Mouse (Mus musculus): ENCODE measurements around the gene Pum1. TPM values are rescaled to one million over a fixed set of nuclear protein-coding genes. Genes with fewer than 3 reads are reported as not detected.

Pum1 gene
- polyA plus RNA-seq, 1 experiment from 2014 or later = 86.3 TPM

- Histone ChIP-seq H3K36me3 (peaks cover 26% of the 10 kb centered on the region), H3K4me3 (no peak overlapping the region), H3K4me1 (replicated peaks) (peaks cover 33% of the 10 kb centered on the region)
These were observed 43.3 kb downstream of the Pum1 start for GRCm38 (mm10) chr4:130706215-130707000.

GRCm38 (mm10) chr4:130711353-130711848 lies 48.3 kb downstream of the Pum1 start:
- H3K4me3 ChIP-seq = no peak overlapping the region
- peaks cover 65% of the 10 kb centered on the region for H3K4me1 ChIP-seq (replicated peaks)
- H3K27me3 ChIP-seq = no peaks in the 10 kb centered on the region
- ATAC-seq (ENCODE audit: low read depth) = 0 out of 2 replicates have a peak, but pooled peaks have one; percentile 19
- H3K9ac ChIP-seq = no peak overlapping the region
- no peaks in the 10 kb centered on the region for H3K9me3 ChIP-seq
- H3K4me2 ChIP-seq = no peak overlapping the region
- H3K36me3 ChIP-seq = no peaks in the 10 kb centered on the region
- H3K27ac ChIP-seq (replicated peaks) = no peak overlapping the region
- WGBS = 48% methylated on average over 5 of the region's 5 CpGs

More at GRCm38 (mm10) chr4:130706215-130707000, 43.3 kb downstream of the Pum1 start:
- Histone ChIP-seq H3K9ac (no peak overlapping the region), H3K4me2 (no peak overlapping the region), H3K27me3 (no peaks in the 10 kb centered on the region), H3K27ac (replicated peaks) (no peak overlapping the region), H3K9me3 (no peaks in the 10 kb centered on the region)
- no peak for ATAC-seq (ENCODE audit: low read depth)
- whole genome bisulfite sequencing = 89% methylated on average over 3 of the region's 3 CpGs

- no peak for ATAC-seq (ENCODE audit: low read depth)
- Histone ChIP-seq H3K4me1 (replicated peaks) (peaks cover 73% of the 10 kb centered on the region), H3K4me3 (no peak overlapping the region), H3K9me3 (no peaks in the 10 kb centered on the region), H3K36me3 (no peaks in the 10 kb centered on the region), H3K4me2 (no peak overlapping the region), H3K9ac (no peak overlapping the region), H3K27me3 (no peaks in the 10 kb centered on the region), H3K27ac (replicated peaks) (no peak overlapping the region)
- 84% methylated on average over 3 of the region's 3 CpGs for WGBS
These were observed 49.2 kb downstream of the Pum1 start for GRCm38 (mm10) chr4:130712341-130712740.

GRCm38 (mm10) chr4:130713430-130713829 lies 50.3 kb downstream of the Pum1 start:
- H3K4me1 ChIP-seq (replicated peaks) = peaks cover 73% of the 10 kb centered on the region
- no peak for ATAC-seq (ENCODE audit: low read depth)

GRCm38 (mm10) chr4:130715126-130715525 lies 52.0 kb downstream of the Pum1 start:
- H3K4me3 ChIP-seq = no peak overlapping the region
- no peak for ATAC-seq (ENCODE audit: low read depth)
- H3K4me1 ChIP-seq (replicated peaks) = peaks cover 76% of the 10 kb centered on the region

More at GRCm38 (mm10) chr4:130713430-130713829, 50.3 kb downstream of the Pum1 start:
- no peaks in the 10 kb centered on the region for H3K27me3 ChIP-seq
- 89% methylated on average over 5 of the region's 5 CpGs for WGBS
- no peaks in the 10 kb centered on the region for H3K9me3 ChIP-seq
- no peak overlapping the region for H3K4me3 ChIP-seq
- no peak overlapping the region for H3K4me2 ChIP-seq
- H3K27ac ChIP-seq (replicated peaks) = no peak overlapping the region
- H3K36me3 ChIP-seq = no peaks in the 10 kb centered on the region
- no peak overlapping the region for H3K9ac ChIP-seq

GRCm38 (mm10) chr4:130715623-130716022 lies 52.5 kb downstream of the Pum1 start:
- H3K27ac ChIP-seq (replicated peaks) = no peak overlapping the region
- H3K9me3 ChIP-seq = no peaks in the 10 kb centered on the region
- peaks cover 13% of the 10 kb centered on the region; the same call in 1 of the 2 replicates for H3K36me3 ChIP-seq
- peaks cover 79% of the 10 kb centered on the region for H3K4me1 ChIP-seq (replicated peaks)
- no peaks in the 10 kb centered on the region for H3K27me3 ChIP-seq
- H3K4me2 ChIP-seq = no peak overlapping the region
- H3K4me3 ChIP-seq = no peak overlapping the region
- H3K9ac ChIP-seq = no peak overlapping the region
- no peak for ATAC-seq (ENCODE audit: low read depth)

More at GRCm38 (mm10) chr4:130715126-130715525, 52.0 kb downstream of the Pum1 start:
- H3K9me3 ChIP-seq = no peaks in the 10 kb centered on the region
- H3K27me3 ChIP-seq = no peaks in the 10 kb centered on the region
- H3K4me2 ChIP-seq = no peak overlapping the region
- H3K9ac ChIP-seq = no peak overlapping the region
- H3K36me3 ChIP-seq = peaks cover 10% of the 10 kb centered on the region; the same call in 1 of the 2 replicates
- no peak overlapping the region for H3K27ac ChIP-seq (replicated peaks)

- ATAC-seq (ENCODE audit: low read depth) = no peak
These were observed 56.2 kb downstream of the Pum1 start for GRCm38 (mm10) chr4:130719348-130719747.

GRCm38 (mm10) chr4:130722607-130723006 lies 59.5 kb downstream of the Pum1 start:
- Histone ChIP-seq H3K4me2 (no peak overlapping the region), H3K36me3 (peaks cover 17% of the 10 kb centered on the region; the same call in 1 of the 2 replicates), H3K9me3 (no peaks in the 10 kb centered on the region), H3K9ac (no peak overlapping the region), H3K27me3 (no peaks in the 10 kb centered on the region), H3K27ac (replicated peaks) (no peak overlapping the region), H3K4me3 (no peak overlapping the region), H3K4me1 (replicated peaks) (peaks cover 84% of the 10 kb centered on the region)
- WGBS = 17% methylated on average over 1 of the region's 1 CpGs
- no peak for ATAC-seq (ENCODE audit: low read depth)

More at GRCm38 (mm10) chr4:130719348-130719747, 56.2 kb downstream of the Pum1 start:
- Histone ChIP-seq H3K4me1 (replicated peaks) (peaks cover 87% of the 10 kb centered on the region), H3K27ac (replicated peaks) (no peak overlapping the region), H3K27me3 (no peaks in the 10 kb centered on the region), H3K9ac (no peak overlapping the region), H3K9me3 (no peaks in the 10 kb centered on the region), H3K4me2 (no peak overlapping the region), H3K36me3 (peaks cover 17% of the 10 kb centered on the region; the same call in 1 of the 2 replicates), H3K4me3 (no peak overlapping the region)
- 49% methylated on average over 4 of the region's 4 CpGs for WGBS

- 28% methylated on average over 3 of the region's 3 CpGs for WGBS
- peaks cover 20% of the 10 kb centered on the region; the same call in 1 of the 2 replicates for H3K36me3 ChIP-seq
- H3K9me3 ChIP-seq = no peaks in the 10 kb centered on the region
- peaks cover 58% of the 10 kb centered on the region for H3K4me1 ChIP-seq (replicated peaks)
- no peak for ATAC-seq (ENCODE audit: low read depth)
- H3K27ac ChIP-seq (replicated peaks) = 0 out of 2 replicates have a peak overlapping the region, but pooled peaks have one; percentile 2
- no peaks in the 10 kb centered on the region for H3K27me3 ChIP-seq
- H3K9ac ChIP-seq = no peak overlapping the region
- no peak overlapping the region for H3K4me2 ChIP-seq
- no peak overlapping the region for H3K4me3 ChIP-seq
These were observed 63.0 kb downstream of the Pum1 start for GRCm38 (mm10) chr4:130726118-130726517.

GRCm38 (mm10) chr4:130735957-130736356 lies 72.8 kb downstream of the Pum1 start:
- no peaks in the 10 kb centered on the region for H3K9me3 ChIP-seq
- H3K9ac ChIP-seq = no peak overlapping the region
- peaks cover 9% of the 10 kb centered on the region; the same call in 1 of the 2 replicates for H3K36me3 ChIP-seq
- ATAC-seq (ENCODE audit: low read depth) = no peak
- H3K4me3 ChIP-seq = no peak overlapping the region
- 0 out of 2 replicates have a peak overlapping the region, but pooled peaks have one; percentile 23 for H3K27ac ChIP-seq (replicated peaks)
- H3K4me1 ChIP-seq (replicated peaks) = peaks cover 36% of the 10 kb centered on the region
- H3K27me3 ChIP-seq = no peaks in the 10 kb centered on the region
- 77% methylated on average over 4 of the region's 4 CpGs for WGBS
- H3K4me2 ChIP-seq = no peak overlapping the region

GRCm38 (mm10) chr4:130738527-130738926 lies 75.4 kb downstream of the Pum1 start:
- H3K4me2 ChIP-seq = no peak overlapping the region
- WGBS = 68% methylated on average over 2 of the region's 2 CpGs
- ATAC-seq (ENCODE audit: low read depth) = 0 out of 2 replicates have a peak, but pooled peaks have one; percentile 56
- H3K27me3 ChIP-seq = no peaks in the 10 kb centered on the region
- H3K9ac ChIP-seq = no peak overlapping the region
- H3K4me3 ChIP-seq = no peak overlapping the region
- H3K27ac ChIP-seq (replicated peaks) = no peak overlapping the region
- H3K36me3 ChIP-seq = peaks cover 25% of the 10 kb centered on the region
- H3K4me1 ChIP-seq (replicated peaks) = peaks cover 26% of the 10 kb centered on the region
- H3K9me3 ChIP-seq = no peaks in the 10 kb centered on the region

- Histone ChIP-seq H3K27me3 (no peaks in the 10 kb centered on the region), H3K4me2 (no peak overlapping the region), H3K4me3 (no peak overlapping the region), H3K4me1 (replicated peaks) (peaks cover 7% of the 10 kb centered on the region; the same call in 1 of the 2 replicates), H3K36me3 (peaks cover 78% of the 10 kb centered on the region), H3K9ac (no peak overlapping the region), H3K9me3 (no peaks in the 10 kb centered on the region), H3K27ac (replicated peaks) (no peak overlapping the region)
- ATAC-seq (ENCODE audit: low read depth) = no peak
- WGBS = 83% methylated on average over 4 of the region's 4 CpGs
These were observed 80.9 kb downstream of the Pum1 start for GRCm38 (mm10) chr4:130744058-130744457.
